Mouse (Mus musculus): ENCODE measurements around the gene Cpeb3. TPM values are rescaled to one million over a fixed set of nuclear protein-coding genes. Genes with fewer than 3 reads are reported as not detected.
A peak's percentile ranks its signal among the peaks of the same experiment; 100 is the strongest.

Cpeb3 gene
- polyA plus RNA-seq, 1 experiment from 2014 or later: 8.2 TPM

GRCm38 (mm10) chr19:37119281-37119680, 89.1 kb downstream of the Cpeb3 start:
- 42% methylated on average over 2 of the region's 2 CpGs for WGBS
- no peak overlapping the region for H3K4me3 ChIP-seq (ENCODE audit: low read length)
- no peak overlapping the region for H3K4me2 ChIP-seq (ENCODE audit: low read depth, low read length)
- H3K36me3 ChIP-seq (ENCODE audit: control insufficient read depth, insufficient read depth): 0 out of 2 replicates have a peak, but pooled peaks cover 2% of the 10 kb centered on the region
- H3K4me1 ChIP-seq (ENCODE audit: control insufficient read depth, insufficient read depth, low read length): peaks cover 12% of the 10 kb centered on the region
- no peak overlapping the region for H3K9ac ChIP-seq (ENCODE audit: low read length)
- H3K27me3 ChIP-seq (ENCODE audit: control insufficient read depth, insufficient read depth, low read length): no peaks in the 10 kb centered on the region
- H3K27ac ChIP-seq (ENCODE audit: low read length): no peak overlapping the region
- no peaks in the 10 kb centered on the region for H3K9me3 ChIP-seq (replicated peaks; ENCODE audit: control insufficient read depth, low read length)
- ATAC-seq (replicated peaks; ENCODE audit: extremely low read depth, insufficient read depth, low FRiP score): no peak

DNA sequence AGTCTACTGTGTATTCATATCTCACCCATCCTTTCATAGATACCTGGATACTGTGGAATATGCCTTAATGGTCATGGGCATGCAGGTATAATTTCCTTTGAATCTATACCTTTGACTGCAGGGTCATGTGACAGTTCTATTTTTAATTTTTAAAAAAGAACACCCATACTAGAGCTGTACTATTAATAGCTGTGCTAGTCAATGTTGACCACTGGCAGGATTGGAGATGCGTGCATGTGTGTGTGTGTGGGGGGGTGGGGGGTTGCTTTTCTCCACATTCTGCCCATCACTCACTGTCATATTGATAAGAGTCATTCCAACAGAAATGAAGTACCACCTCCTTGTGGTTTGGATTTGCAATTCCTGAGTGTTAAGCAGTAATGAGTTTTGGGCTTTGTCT, 92.6 kb downstream of the Cpeb3 start:
- H3K9ac ChIP-seq (ENCODE audit: low read length): no peak overlapping the region
- 0 out of 2 replicates have a peak, but pooled peaks cover 2% of the 10 kb centered on the region for H3K36me3 ChIP-seq (ENCODE audit: control insufficient read depth, insufficient read depth)
- ATAC-seq (replicated peaks; ENCODE audit: extremely low read depth, insufficient read depth, low FRiP score): peak; percentile 69; the same call in 1 of the 2 replicates
- peaks cover 12% of the 10 kb centered on the region for H3K4me1 ChIP-seq (ENCODE audit: control insufficient read depth, insufficient read depth, low read length)
- no peaks in the 10 kb centered on the region for H3K9me3 ChIP-seq (replicated peaks; ENCODE audit: control insufficient read depth, low read length)
- 46% methylated on average over 1 of the region's 1 CpGs for WGBS
- peak overlapping the region; percentile 82 for H3K27ac ChIP-seq (ENCODE audit: low read length)
- no peak overlapping the region for H3K4me3 ChIP-seq (ENCODE audit: low read length)
- no peaks in the 10 kb centered on the region for H3K27me3 ChIP-seq (ENCODE audit: control insufficient read depth, insufficient read depth, low read length)
- no peak overlapping the region for H3K4me2 ChIP-seq (ENCODE audit: low read depth, low read length)

- Histone ChIP-seq H3K27ac (ENCODE audit: low read length) (peak overlapping the region; percentile 82), H3K4me2 (ENCODE audit: low read depth, low read length) (peak overlapping the region; percentile 13; the same call in 1 of the 2 replicates), H3K9ac (ENCODE audit: low read length) (no peak overlapping the region), H3K27me3 (ENCODE audit: control insufficient read depth, insufficient read depth, low read length) (no peaks in the 10 kb centered on the region), H3K36me3 (ENCODE audit: control insufficient read depth, insufficient read depth) (0 out of 2 replicates have a peak, but pooled peaks cover 2% of the 10 kb centered on the region), H3K4me3 (ENCODE audit: low read length) (no peak overlapping the region), H3K4me1 (ENCODE audit: control insufficient read depth, insufficient read depth, low read length) (peaks cover 12% of the 10 kb centered on the region), H3K9me3 (replicated peaks; ENCODE audit: control insufficient read depth, low read length) (no peaks in the 10 kb centered on the region)
- 64% methylated on average over 8 of the region's 8 CpGs for WGBS
- peak; percentile 34; the same call in 1 of the 2 replicates for ATAC-seq (replicated peaks; ENCODE audit: extremely low read depth, insufficient read depth, low FRiP score)
Measured at GRCm38 (mm10) chr19:37115374-37115773, 93.0 kb downstream of the Cpeb3 start.

DNA sequence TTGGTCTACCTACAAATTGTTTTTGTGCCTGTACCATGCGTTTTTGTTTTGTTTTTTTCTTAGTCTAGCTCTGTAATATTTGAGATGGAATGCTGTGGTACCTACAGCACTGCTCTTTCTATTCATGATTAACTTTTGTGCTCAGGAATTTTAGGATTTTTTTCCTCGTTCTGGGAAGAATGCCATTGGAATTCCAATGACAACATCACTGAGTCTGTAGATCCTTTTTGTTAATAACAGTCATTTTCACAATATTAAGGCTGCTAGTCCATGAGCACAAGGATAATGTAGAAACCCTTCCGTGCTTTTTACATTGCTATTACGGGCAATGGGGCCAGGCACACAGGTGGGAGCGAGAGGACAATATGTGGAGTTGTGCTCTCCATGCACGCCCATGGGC, 96.6 kb downstream of the Cpeb3 start:
- Histone ChIP-seq H3K9me3 (replicated peaks; ENCODE audit: control insufficient read depth, low read length) (no peaks in the 10 kb centered on the region), H3K4me3 (ENCODE audit: low read length) (no peak overlapping the region), H3K27me3 (ENCODE audit: control insufficient read depth, insufficient read depth, low read length) (no peaks in the 10 kb centered on the region), H3K9ac (ENCODE audit: low read length) (no peak overlapping the region), H3K4me2 (ENCODE audit: low read depth, low read length) (no peak overlapping the region), H3K27ac (ENCODE audit: low read length) (no peak overlapping the region), H3K36me3 (ENCODE audit: control insufficient read depth, insufficient read depth) (0 out of 2 replicates have a peak, but pooled peaks cover 2% of the 10 kb centered on the region), H3K4me1 (ENCODE audit: control insufficient read depth, insufficient read depth, low read length) (peaks cover 12% of the 10 kb centered on the region)
- ATAC-seq (replicated peaks; ENCODE audit: extremely low read depth, insufficient read depth, low FRiP score): no peak
- WGBS: 83% methylated on average over 6 of the region's 6 CpGs

DNA sequence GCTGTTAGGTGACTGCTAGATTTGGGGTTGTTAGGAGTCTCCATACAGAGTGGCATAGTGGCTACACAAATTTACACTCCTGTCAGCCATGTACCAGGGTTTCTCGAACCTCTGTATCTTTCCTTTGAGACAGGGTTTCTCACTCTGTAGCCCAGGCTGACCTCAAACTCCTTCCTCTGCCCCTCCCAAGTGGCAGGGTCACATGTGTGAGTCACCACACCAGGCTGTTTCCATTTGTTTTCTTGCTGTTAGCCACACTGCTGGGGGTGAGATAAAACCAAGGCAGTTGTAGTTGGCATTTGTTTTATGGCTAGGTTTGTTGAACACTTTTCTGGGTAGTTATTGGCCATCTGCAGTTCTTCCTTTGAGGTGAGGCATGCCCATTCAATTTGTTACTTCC, 97.9 kb downstream of the Cpeb3 start:
- no peak overlapping the region for H3K4me2 ChIP-seq (ENCODE audit: low read depth, low read length)
- peaks cover 4% of the 10 kb centered on the region for H3K4me1 ChIP-seq (ENCODE audit: control insufficient read depth, insufficient read depth, low read length)
- H3K9ac ChIP-seq (ENCODE audit: low read length): no peak overlapping the region
- ATAC-seq (replicated peaks; ENCODE audit: extremely low read depth, insufficient read depth, low FRiP score): no peak
- no peaks in the 10 kb centered on the region for H3K36me3 ChIP-seq (ENCODE audit: control insufficient read depth, insufficient read depth)
- 44% methylated on average over 1 of the region's 1 CpGs for WGBS
- H3K4me3 ChIP-seq (ENCODE audit: low read length): no peak overlapping the region
- no peaks in the 10 kb centered on the region for H3K27me3 ChIP-seq (ENCODE audit: control insufficient read depth, insufficient read depth, low read length)
- no peaks in the 10 kb centered on the region for H3K9me3 ChIP-seq (replicated peaks; ENCODE audit: control insufficient read depth, low read length)
- no peak overlapping the region for H3K27ac ChIP-seq (ENCODE audit: low read length)

DNA sequence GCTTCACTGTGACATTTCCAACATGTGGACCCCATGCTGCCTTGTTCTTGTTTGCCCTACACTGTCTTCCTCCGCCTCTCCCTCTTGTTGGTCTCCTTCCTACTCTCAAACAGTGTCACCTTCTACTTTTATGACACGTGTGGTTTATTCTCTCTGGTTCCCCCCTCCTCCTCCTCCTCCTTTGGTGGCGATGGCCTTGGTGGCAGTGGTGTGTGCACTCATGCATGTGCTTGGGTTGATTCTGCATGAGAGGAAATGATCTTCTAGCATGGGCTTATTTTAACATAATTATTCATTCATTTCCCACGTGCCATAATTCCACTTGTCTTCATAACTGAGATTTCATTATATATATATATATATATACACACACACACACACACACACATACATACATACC, 98.5 kb downstream of the Cpeb3 start:
- Histone ChIP-seq H3K9ac (ENCODE audit: low read length) (no peak overlapping the region), H3K4me2 (ENCODE audit: low read depth, low read length) (no peak overlapping the region), H3K9me3 (replicated peaks; ENCODE audit: control insufficient read depth, low read length) (no peaks in the 10 kb centered on the region), H3K36me3 (ENCODE audit: control insufficient read depth, insufficient read depth) (no peaks in the 10 kb centered on the region), H3K4me1 (ENCODE audit: control insufficient read depth, insufficient read depth, low read length) (no peaks in the 10 kb centered on the region), H3K27me3 (ENCODE audit: control insufficient read depth, insufficient read depth, low read length) (no peaks in the 10 kb centered on the region), H3K4me3 (ENCODE audit: low read length) (no peak overlapping the region), H3K27ac (ENCODE audit: low read length) (no peak overlapping the region)
- no peak for ATAC-seq (replicated peaks; ENCODE audit: extremely low read depth, insufficient read depth, low FRiP score)
- WGBS: 81% methylated on average over 4 of the region's 4 CpGs

DNA sequence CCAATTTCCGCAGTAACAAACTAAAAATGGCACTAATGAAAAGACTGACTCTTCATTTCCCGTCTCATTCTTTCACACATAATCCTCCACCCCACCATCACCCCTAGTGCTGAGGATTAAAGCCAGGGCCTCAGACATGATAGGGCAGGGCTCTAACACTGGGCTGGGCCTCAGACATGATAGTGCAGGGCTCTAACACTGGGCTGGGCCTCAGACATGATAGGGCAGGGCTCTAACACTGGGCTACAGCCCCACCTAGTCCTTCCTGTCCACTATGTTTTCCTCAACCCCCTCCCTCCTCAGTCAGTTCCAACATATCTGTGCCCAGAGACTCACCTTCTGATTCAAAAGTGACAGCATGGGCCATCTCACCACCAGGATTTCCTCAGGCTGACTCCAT, 107.7 kb downstream of the Cpeb3 start:
- no peak overlapping the region for H3K4me3 ChIP-seq (ENCODE audit: low read length)
- ATAC-seq (replicated peaks; ENCODE audit: extremely low read depth, insufficient read depth, low FRiP score): no peak
- no peaks in the 10 kb centered on the region for H3K9me3 ChIP-seq (replicated peaks; ENCODE audit: control insufficient read depth, low read length)
- H3K4me2 ChIP-seq (ENCODE audit: low read depth, low read length): no peak overlapping the region
- no peak overlapping the region for H3K27ac ChIP-seq (ENCODE audit: low read length)
- H3K9ac ChIP-seq (ENCODE audit: low read length): no peak overlapping the region
- no peaks in the 10 kb centered on the region for H3K27me3 ChIP-seq (ENCODE audit: control insufficient read depth, insufficient read depth, low read length)
- no peaks in the 10 kb centered on the region for H3K4me1 ChIP-seq (ENCODE audit: control insufficient read depth, insufficient read depth, low read length)
- no peaks in the 10 kb centered on the region for H3K36me3 ChIP-seq (ENCODE audit: control insufficient read depth, insufficient read depth)
- WGBS: 73% methylated on average over 2 of the region's 2 CpGs

- no peak overlapping the region for H3K27ac ChIP-seq (ENCODE audit: low read length)
- H3K4me3 ChIP-seq (ENCODE audit: low read length): no peak overlapping the region
- H3K9me3 ChIP-seq (replicated peaks; ENCODE audit: control insufficient read depth, low read length): no peaks in the 10 kb centered on the region
- ATAC-seq (replicated peaks; ENCODE audit: extremely low read depth, insufficient read depth, low FRiP score): no peak
- H3K27me3 ChIP-seq (ENCODE audit: control insufficient read depth, insufficient read depth, low read length): no peaks in the 10 kb centered on the region
- H3K9ac ChIP-seq (ENCODE audit: low read length): no peak overlapping the region
- WGBS: 78% methylated on average over 4 of the region's 4 CpGs
- no peak overlapping the region for H3K4me2 ChIP-seq (ENCODE audit: low read depth, low read length)
- 0 out of 2 replicates have a peak, but pooled peaks cover 3% of the 10 kb centered on the region for H3K4me1 ChIP-seq (ENCODE audit: control insufficient read depth, insufficient read depth, low read length)
- H3K36me3 ChIP-seq (ENCODE audit: control insufficient read depth, insufficient read depth): no peaks in the 10 kb centered on the region
Measured at GRCm38 (mm10) chr19:37095666-37096330, 112.6 kb downstream of the Cpeb3 start.

GRCm38 (mm10) chr19:37093181-37093580, 115.2 kb downstream of the Cpeb3 start:
- H3K36me3 ChIP-seq (ENCODE audit: control insufficient read depth, insufficient read depth): no peaks in the 10 kb centered on the region
- no peak overlapping the region for H3K27ac ChIP-seq (ENCODE audit: low read length)
- no peak overlapping the region for H3K9ac ChIP-seq (ENCODE audit: low read length)
- no peak for ATAC-seq (replicated peaks; ENCODE audit: extremely low read depth, insufficient read depth, low FRiP score)
- no peaks in the 10 kb centered on the region for H3K27me3 ChIP-seq (ENCODE audit: control insufficient read depth, insufficient read depth, low read length)
- H3K4me3 ChIP-seq (ENCODE audit: low read length): no peak overlapping the region
- 75% methylated on average over 3 of the region's 3 CpGs for WGBS
- no peak overlapping the region for H3K4me2 ChIP-seq (ENCODE audit: low read depth, low read length)
- peaks cover 16% of the 10 kb centered on the region; the same call in 1 of the 2 replicates for H3K4me1 ChIP-seq (ENCODE audit: control insufficient read depth, insufficient read depth, low read length)
- no peaks in the 10 kb centered on the region for H3K9me3 ChIP-seq (replicated peaks; ENCODE audit: control insufficient read depth, low read length)

Measured in heart, embryonic 16.5 days (tissue).